Mouse (Mus musculus): ENCODE measurements around the gene Dscam.

GRCm38 (mm10) chr16:97158279-97158678, 12.3 kb downstream of the Dscam start:
- TF ChIP-seq CTCF (IDR thresholded peaks at IDR 0.05; ENCODE audit: control insufficient read depth, insufficient read depth, low read length) (no peak), POLR2A (IDR thresholded peaks at IDR 0.05; ENCODE audit: borderline replicate concordance, control insufficient read depth, low read depth, low read length) (no peak)
